Mouse (Mus musculus) adrenal gland, postnatal 25 days (tissue): Measurements from ENCODE around the gene Mgat4e. TPM values are rescaled to one million over a fixed set of nuclear protein-coding genes. Genes with fewer than 3 reads are reported as not detected.

Source experiments
- DNase-seq: peaks from one replicate; pipeline ENCODE4 v3.0.0; 2021; ENCODE audit warnings: mixed read lengths
- long read RNA-seq: library from polyadenylated mRNA; stranded (forward); transcript quantifications from one replicate; pipeline ENCODE4 v2.0.0, GENCODE M21; 2021
- total RNA-seq: library from RNA; stranded (reverse); gene quantifications from 2 replicates; pipeline ENCODE4 v1.2.3, GENCODE M21; 2021

The Mgat4e gene
- not detected in 2 replicates for total RNA-seq
- long read RNA-seq, result 0 reads

DNA sequence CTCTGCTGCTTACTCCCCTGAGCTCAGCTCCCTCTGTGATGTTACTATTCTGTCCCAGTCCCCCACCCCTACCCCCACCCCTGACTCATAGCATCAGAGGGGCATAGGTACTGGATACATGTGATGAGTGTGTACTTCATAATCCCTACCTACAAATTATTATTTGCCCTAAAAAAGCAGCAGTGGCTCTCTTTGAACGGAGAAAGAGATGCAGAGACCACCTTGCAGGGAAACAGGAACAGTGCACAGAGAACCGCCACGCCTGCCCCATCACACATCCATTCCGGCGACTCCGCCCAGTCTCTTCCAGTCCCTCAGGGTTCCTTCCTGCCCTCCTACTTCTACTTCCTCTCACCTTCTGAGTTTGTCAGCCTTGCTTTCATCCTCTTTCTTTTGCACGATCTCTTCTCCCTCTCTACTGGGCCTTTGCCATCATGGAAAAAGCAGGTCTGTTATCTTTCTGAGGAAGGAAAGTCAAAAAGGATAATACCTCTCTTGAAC lies at the start of gene Mgat4e:
Gene Mgat4e, minus strand, starts transcription at position 51 of the 501 bp plus-strand sequence.
- no peak for DNase-seq

GRCm38 (mm10) chr1:134597339-134598054 lies 48.0 kb upstream of the Mgat4e start:
- DNase-seq, result no peak

GRCm38 (mm10) chr1:134591773-134592172 lies 42.3 kb upstream of the Mgat4e start:
- no peak for DNase-seq

DNA sequence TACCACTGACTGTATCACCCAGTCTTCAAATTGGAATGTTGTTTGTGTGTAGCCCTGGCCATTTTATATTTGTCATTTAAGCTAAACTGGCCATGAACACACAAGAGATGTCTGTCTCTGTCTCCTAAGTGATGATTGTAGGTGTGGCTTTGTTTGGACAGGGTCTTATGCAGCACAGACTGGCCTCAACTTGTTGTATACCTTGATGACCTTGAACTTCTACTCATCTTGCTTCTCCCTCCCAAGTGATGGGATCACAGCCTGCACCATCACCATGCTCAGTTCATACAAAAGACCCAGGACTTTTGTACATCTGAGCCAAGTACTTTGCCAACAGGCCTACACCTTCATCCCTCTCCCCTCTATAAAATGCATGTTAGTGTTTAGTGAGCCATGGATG lies 40.2 kb upstream of the Mgat4e start:
- DNase-seq, result no peak

GRCm38 (mm10) chr1:134583560-134583959 lies 34.1 kb upstream of the Mgat4e start:
- DNase-seq, result no peak

GRCm38 (mm10) chr1:134580796-134581195 lies 31.3 kb upstream of the Mgat4e start:
- no peak for DNase-seq

DNA sequence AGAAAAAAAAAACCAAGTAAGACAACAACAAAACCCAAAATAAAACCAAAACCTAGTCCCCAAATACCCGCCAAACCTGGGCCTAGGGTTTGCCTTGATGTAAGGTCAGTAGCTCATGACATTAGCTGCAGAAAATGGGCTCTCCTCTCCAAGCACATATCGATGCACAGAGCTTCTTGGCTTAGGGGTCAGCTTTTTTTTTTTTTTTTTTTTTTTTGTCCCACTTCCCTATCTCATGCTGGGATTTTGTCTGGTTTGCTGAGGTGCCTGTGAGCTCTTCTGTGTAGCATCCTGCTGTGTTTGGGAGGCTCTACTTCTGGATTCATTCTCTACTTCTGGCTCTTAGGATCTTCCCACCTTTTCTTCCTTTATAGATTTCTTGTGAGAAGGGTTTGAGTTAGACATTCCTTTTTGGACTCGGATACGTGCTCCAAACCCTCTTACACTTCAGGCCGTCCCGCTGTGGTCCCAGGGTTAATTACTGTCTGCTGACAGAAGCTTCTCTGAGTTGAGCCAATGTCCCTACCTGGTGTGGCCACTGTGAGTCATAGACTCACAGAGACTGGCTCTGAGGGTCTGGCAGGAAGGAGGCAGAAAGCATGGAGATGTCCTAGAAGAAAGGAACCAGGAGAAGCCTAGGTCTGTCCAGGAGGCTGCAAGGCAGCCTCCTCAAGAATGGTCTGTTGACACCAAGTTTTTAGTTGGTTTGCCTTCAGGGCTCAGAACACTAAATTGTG lies 28.1 kb upstream of the Mgat4e start:
- DNase-seq, result no peak

DNA sequence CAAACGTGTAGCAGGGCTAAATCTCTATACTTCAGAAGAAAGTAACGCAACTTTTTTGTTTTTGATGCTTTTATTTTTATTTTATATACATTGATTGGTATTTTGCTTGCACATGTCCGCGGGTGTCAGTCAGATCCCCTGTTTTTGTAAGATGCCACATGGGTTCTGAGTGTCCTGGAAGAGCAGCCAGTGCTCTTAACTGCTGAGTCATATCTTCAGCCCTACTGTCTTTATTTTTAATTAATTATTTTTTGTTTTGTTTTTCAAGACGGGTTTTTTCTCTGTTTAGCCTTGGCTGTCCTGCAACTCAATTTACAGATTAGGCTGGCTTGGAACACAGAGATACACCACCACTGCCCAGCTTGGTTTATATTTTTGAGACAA lies 24.4 kb upstream of the Mgat4e start:
- no peak for DNase-seq

- no peak for DNase-seq
Measured at GRCm38 (mm10) chr1:134573300-134573931, 23.9 kb upstream of the Mgat4e start.

DNA sequence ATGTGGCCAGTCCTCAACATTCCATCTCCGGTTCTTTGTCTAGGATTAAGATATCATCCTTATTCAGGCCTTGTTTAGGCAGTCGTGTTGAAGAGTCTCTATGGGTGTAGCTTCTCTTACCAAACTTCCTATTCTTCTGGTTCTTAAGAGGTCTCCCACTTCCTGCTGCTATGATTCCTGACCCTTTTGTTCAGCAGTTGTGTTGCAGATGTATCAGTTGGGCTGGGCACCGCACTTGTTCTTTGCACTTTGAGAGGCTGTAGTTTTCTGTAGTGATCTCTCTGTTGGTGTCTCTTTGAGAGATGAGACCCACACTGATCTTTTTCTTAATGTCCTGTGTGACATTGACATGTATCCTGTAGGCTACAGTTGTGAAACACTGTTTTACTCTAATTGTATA lies 21.1 kb upstream of the Mgat4e start:
- DNase-seq, result no peak

- DNase-seq, result no peak
Measured at GRCm38 (mm10) chr1:134570171-134570570, 20.7 kb upstream of the Mgat4e start.

- no peak for DNase-seq
Measured at GRCm38 (mm10) chr1:134567511-134567910, 18.0 kb upstream of the Mgat4e start.

DNA sequence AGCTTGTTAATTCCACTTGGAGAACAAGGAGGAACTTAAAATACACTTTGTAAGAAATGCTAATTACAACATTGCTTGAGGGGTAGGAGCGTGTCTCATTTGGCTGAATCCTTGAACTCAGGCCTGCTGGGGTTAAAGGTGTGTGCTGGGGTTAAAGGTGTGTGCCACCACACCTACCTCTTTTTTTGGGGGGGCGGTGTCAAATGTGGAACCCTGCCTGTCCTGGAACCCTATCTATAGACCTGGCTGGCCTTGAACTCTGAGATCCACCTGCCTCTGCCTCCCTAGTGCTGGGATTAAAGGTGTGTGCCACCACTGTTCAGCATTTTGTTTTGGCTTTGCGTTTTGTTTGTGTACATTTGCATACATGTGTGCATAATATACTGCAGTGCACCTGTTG lies 14.2 kb upstream of the Mgat4e start:
- DNase-seq, result no peak

GRCm38 (mm10) chr1:134562457-134562856 lies 13.0 kb upstream of the Mgat4e start:
- no peak for DNase-seq

GRCm38 (mm10) chr1:134561770-134562143 lies 12.3 kb upstream of the Mgat4e start:
- DNase-seq, result no peak

- DNase-seq, result peak; percentile 38
Measured at GRCm38 (mm10) chr1:134560801-134561769, 11.6 kb upstream of the Mgat4e start.

DNA sequence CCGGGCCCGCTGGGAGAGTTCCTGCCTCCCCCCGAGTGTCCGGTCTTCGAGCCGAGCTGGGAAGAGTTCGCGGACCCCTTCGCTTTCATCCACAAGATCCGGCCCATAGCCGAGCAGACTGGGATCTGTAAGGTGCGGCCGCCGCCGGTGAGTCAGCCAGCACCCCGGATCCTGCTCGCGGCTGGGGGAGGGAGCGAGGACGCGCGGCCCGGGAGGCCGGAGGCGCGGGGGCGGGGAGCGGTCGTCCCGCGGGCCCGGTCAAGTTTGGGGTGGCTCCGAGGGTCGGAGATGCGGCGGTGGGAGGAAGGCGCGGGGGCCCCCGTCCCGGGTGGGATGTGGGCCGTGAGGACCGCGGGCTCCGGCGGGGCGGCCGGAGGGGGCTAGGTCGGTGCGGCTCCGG lies 10.9 kb upstream of the Mgat4e start:
- peak; percentile 71 for DNase-seq

DNA sequence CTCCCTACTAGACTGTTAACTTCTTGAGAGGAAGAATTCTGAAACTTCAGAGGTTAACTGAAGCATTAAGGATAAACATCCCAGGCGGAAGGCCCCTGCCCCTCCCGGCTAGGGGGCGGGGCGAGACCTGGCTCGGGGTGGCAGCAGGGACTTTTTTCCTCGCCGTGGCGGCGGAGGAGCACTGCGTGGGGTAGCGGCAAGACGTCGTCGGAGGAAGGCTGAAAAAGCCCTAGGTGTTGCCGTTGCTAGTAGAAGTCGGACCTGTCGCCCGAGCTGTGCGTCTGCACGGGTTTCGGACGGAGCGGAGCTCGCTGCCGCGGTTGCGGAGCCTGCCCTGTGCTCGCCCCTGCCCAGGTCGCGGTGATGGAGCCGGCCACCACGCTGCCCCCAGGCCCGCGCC lies 10.5 kb upstream of the Mgat4e start, which contains the start of gene Kdm5b:
Gene Kdm5b, plus strand, starts transcription at position 196 of the 400 bp plus-strand sequence.
- peak; percentile 89 for DNase-seq

DNA sequence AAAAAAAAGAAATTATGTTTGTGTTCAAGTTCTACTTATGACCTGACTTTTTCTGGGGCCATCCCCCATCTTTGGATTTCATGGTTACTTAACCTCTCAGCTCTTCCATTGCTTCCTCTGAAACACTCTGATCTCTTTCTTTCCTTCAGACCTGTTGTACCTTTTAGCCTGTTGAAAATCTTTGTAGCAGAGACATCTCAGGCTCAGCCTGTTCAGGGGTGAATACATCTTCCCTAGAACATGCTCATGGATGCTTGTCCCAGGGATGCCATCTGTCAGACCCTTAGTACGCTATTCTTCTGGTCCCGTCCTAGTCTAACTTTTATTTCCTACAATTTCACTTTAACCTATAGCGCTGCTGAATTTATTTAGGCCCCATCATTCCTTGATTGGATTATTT lies 9.7 kb upstream of the Mgat4e start:
- DNase-seq, result no peak

DNA sequence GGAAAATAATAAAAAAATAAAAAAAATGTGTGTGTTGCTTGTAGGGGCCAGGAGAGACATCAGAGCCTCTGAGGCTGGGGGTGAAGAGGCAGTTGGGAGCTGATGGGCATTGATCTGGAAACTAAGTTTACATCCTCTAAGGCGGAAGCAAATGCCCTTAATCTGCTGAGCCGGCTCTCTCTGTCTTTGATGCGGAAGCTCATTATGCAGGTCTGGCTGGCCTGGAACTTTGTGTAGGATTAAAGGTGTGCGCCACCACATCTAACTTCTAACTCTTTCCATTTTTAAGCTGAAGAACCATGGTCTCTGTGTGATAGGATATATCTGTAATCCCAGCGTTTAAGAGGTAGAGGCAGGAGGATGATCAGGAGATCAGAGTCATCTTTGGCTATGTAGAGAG lies 9.0 kb upstream of the Mgat4e start:
- no peak for DNase-seq

GRCm38 (mm10) chr1:134556671-134557218 lies 7.3 kb upstream of the Mgat4e start:
- DNase-seq, result peak; percentile 96
